Mouse (Mus musculus) liver, embryonic 16.5 days (tissue): ENCODE data around the gene Btbd7. TPM values are rescaled to one million over a fixed set of nuclear protein-coding genes. Genes with fewer than 3 reads are reported as not detected.

Source experiments
- ATAC-seq: fragments of 200-750 bp; cut with Nextera tagmentation; 2 replicates; pipeline ENCODE4 v1.8.0; 2017; ENCODE audit warnings: low read depth, mild to moderate bottlenecking, moderate number of reproducible peaks, moderate library complexity
- H3K27ac ChIP-seq: fragments of 300-500 bp; sonication (generic); 2 replicates; pipeline ENCODE4 v1.5.1; 2014; ENCODE audit warnings: mild to moderate bottlenecking, low read length
- H3K27me3 ChIP-seq: fragments of 300-500 bp; sonication (generic); 2 replicates; pipeline ENCODE4 v1.6.1; 2014; ENCODE audit warnings: low read depth, low read length, mixed read lengths; ENCODE audit not compliant: control insufficient read depth, insufficient read depth
- H3K36me3 ChIP-seq: fragments of 300-500 bp; sonication (generic); 2 replicates; pipeline ENCODE4 v1.6.1; 2014; ENCODE audit warnings: mild to moderate bottlenecking; ENCODE audit not compliant: control insufficient read depth, insufficient read depth
- H3K4me1 ChIP-seq: fragments of 300-500 bp; sonication (generic); 2 replicates; pipeline ENCODE4 v1.6.1; 2014; ENCODE audit warnings: low read depth, low read length, mixed read lengths; ENCODE audit not compliant: control insufficient read depth
- H3K4me2 ChIP-seq: fragments of 300-500 bp; sonication (generic); 2 replicates; pipeline ENCODE4 v1.6.1; 2014; ENCODE audit warnings: low read depth, low read length, mixed read lengths
- H3K4me3 ChIP-seq: fragments of 300-500 bp; sonication (generic); 2 replicates; pipeline ENCODE4 v1.5.1; 2014; ENCODE audit warnings: low read depth, mild to moderate bottlenecking, low read length
- H3K9ac ChIP-seq: fragments of 300-500 bp; sonication (generic); 2 replicates; pipeline ENCODE4 v1.6.1; 2014; ENCODE audit warnings: low read depth, low read length
- H3K9me3 ChIP-seq: fragments of 300-500 bp; sonication (generic); replicated peaks from 2 replicates; pipeline ENCODE4 v1.6.1; 2016; ENCODE audit warnings: low read length; ENCODE audit not compliant: control insufficient read depth
- WGBS: fragments of 180-500 bp; shearing (Covaris S2); extraction: QIAGEN DNeasy Blood & Tissue Kit; methylation state at CpG from one replicate; pipeline ENCODE4 v1.1.7; 2014; ENCODE audit not compliant: insufficient replicate concordance; 5-methylcytosine and 5-hydroxymethylcytosine counted together
- polyA plus RNA-seq: library from polyadenylated mRNA; unstranded; fragments of >200 nt; fragmentation: Nextera tagmentation; extraction: Ambion mirVana; gene quantifications from 2 replicates; pipeline ENCODE4 v1.2.1, GENCODE M21; 2015

The Btbd7 gene
- polyA plus RNA-seq, 1 experiment from 2014 or later, result 4.7 TPM

DNA sequence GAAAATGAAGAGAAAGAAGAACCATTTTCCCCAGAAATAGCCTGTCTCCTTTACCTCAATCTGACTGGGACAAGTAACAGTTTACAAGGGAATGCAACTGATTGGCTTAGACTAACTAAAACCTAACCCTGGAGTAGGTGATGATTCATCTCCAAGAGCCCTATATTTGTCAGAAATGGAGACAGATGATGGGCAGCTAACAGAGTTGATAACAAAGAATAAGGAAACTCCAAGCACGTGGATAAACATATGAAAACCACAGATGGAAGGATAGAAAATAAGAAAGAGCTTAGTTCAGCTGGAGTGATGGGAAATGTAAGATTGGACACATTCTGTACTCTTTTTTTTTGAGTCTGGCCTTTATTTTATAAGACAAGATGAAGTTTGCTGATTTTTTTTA, 7.7 kb downstream of the Btbd7 start:
- no peaks in the 10 kb centered on the region for H3K27me3 ChIP-seq
- no peak overlapping the region for H3K27ac ChIP-seq
- WGBS, result 31% methylated on average over 1 of the region's 1 CpGs
- no peaks in the 10 kb centered on the region; the same call in 1 of the 2 replicates for H3K4me1 ChIP-seq
- ATAC-seq, result no peak
- no peaks in the 10 kb centered on the region for H3K9me3 ChIP-seq
- no peaks in the 10 kb centered on the region for H3K36me3 ChIP-seq
- H3K4me3 ChIP-seq, result no peak overlapping the region
- H3K9ac ChIP-seq, result no peak overlapping the region
- no peak overlapping the region for H3K4me2 ChIP-seq

DNA sequence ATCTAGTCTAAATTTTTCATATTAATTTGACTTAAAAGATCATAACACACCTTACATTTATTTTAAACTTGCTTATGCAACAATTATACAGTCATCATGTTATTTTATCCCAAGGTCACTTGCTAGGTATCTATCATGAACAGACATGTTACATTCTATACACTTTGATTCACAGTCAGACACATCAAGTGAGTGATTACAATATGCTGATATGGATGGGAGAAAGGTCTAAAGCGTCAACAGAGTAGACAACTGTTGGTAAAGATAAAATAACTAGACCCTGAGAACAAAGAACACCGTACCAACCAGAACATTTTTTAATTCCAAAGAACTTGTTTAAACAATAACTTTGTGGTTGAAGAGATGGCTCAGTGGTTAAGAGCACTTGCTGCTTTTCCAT, 8.5 kb downstream of the Btbd7 start:
- H3K4me3 ChIP-seq, result no peak overlapping the region
- 44% methylated on average over 2 of the region's 2 CpGs for WGBS
- H3K36me3 ChIP-seq, result no peaks in the 10 kb centered on the region
- no peaks in the 10 kb centered on the region for H3K27me3 ChIP-seq
- ATAC-seq, result no peak
- H3K27ac ChIP-seq, result no peak overlapping the region
- no peak overlapping the region for H3K9ac ChIP-seq
- H3K4me2 ChIP-seq, result no peak overlapping the region
- no peaks in the 10 kb centered on the region for H3K9me3 ChIP-seq
- no peaks in the 10 kb centered on the region; the same call in 1 of the 2 replicates for H3K4me1 ChIP-seq

DNA sequence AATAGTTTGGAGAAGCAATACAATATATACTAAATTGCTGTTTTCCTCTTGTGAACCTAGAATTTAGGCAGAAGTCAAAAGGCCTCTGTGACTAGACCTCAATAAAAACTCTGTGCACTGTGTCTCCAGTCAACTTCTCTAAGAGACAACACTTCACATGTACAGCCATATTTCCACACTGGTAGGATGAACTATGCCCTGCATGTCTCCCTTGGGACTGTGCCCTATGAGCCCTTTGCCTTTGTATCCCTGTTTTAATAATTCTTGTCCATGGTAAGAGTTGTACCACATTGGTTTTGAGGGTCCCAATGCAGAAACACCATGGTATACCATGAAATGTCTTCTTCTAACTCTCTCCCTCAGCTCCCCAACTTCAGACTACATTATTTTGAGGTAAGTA, 17.5 kb downstream of the Btbd7 start:
- Histone ChIP-seq H3K4me2 (no peak overlapping the region), H3K9me3 (no peaks in the 10 kb centered on the region), H3K36me3 (no peaks in the 10 kb centered on the region), H3K27ac (no peak overlapping the region), H3K27me3 (no peaks in the 10 kb centered on the region), H3K4me1 (no peaks in the 10 kb centered on the region), H3K4me3 (no peak overlapping the region), H3K9ac (no peak overlapping the region)
- no peak for ATAC-seq

DNA sequence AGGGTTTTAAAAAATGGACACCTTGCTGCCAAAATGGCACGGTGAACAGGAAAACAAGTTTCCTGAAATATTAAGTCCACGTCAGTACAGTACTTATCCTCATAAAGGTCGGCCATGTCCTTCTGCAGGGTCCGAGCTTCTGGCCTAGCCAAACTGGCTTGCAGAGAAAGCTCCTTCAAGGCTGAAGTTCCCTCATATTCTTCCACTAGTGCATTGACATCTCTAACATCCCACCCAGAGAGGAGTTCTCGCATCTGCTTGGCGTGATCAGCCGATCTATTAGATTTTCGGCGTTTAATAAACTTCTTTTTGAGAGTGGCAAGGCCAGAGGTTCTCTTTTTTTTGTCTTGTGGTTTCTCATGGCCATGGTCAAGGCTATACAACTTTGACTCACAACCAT, 40.0 kb downstream of the Btbd7 start:
- Histone ChIP-seq H3K4me3 (no peak overlapping the region), H3K27me3 (no peaks in the 10 kb centered on the region), H3K9ac (no peak overlapping the region), H3K9me3 (no peaks in the 10 kb centered on the region), H3K4me1 (no peaks in the 10 kb centered on the region), H3K4me2 (no peak overlapping the region), H3K36me3 (peaks cover 6% of the 10 kb centered on the region; the same call in 1 of the 2 replicates), H3K27ac (no peak overlapping the region)
- WGBS, result 85% methylated on average over 9 of the region's 9 CpGs
- no peak for ATAC-seq

DNA sequence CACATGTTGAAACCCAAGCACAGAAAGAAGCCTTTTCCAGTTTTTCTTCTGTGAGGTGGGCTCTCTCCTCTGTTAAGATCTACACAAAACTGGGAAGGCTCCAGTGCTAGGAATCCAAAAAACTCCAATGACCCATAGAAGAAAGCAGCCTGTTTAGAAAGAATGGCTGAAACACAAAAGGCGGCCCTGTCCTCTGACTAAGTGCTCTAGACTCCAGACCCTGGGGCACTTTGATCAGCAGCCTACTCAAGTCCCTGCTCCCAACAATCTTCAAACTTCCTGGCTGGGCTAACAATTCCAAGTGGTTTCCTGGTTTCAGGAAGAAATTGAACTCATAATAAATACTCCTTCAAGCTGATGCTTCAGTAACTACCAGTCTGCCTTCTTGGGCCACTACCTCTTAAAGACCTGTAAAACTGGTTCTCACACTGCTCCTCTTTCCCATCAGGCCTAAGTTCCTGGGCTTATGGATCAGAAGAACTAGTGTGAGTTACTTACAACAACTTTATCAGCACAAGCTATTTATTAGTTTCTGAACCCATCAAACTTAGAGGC, 45.4 kb downstream of the Btbd7 start:
- H3K27ac ChIP-seq, result no peak overlapping the region
- 78% methylated on average over 1 of the region's 1 CpGs for WGBS
- no peaks in the 10 kb centered on the region for H3K9me3 ChIP-seq
- H3K4me2 ChIP-seq, result no peak overlapping the region
- H3K36me3 ChIP-seq, result peaks cover 2% of the 10 kb centered on the region; the same call in 1 of the 2 replicates
- no peak overlapping the region for H3K4me3 ChIP-seq
- no peaks in the 10 kb centered on the region; the same call in 1 of the 2 replicates for H3K4me1 ChIP-seq
- no peak for ATAC-seq
- H3K9ac ChIP-seq, result no peak overlapping the region
- H3K27me3 ChIP-seq, result no peaks in the 10 kb centered on the region

DNA sequence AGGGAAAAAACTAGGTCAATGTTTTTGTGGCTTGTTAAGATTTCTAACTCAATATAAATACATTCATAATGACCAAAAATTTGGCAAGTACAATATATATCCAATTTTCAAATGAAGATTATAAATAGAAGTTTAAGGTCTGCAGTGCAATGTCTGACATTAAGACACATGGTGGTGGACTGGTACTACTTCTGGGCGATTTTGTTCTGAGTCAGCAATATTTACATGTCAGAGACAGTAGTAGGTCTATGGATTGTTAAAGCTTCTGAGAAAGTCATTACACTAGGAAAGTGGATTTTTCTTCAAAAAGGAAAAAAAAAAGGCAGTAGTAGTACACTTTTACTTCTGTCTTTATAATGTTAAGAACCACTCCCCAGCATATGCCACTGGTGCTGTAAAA, 46.4 kb downstream of the Btbd7 start:
- 47% methylated on average over 1 of the region's 1 CpGs for WGBS
- Histone ChIP-seq H3K27ac (no peak overlapping the region), H3K9ac (no peak overlapping the region), H3K9me3 (no peaks in the 10 kb centered on the region), H3K27me3 (no peaks in the 10 kb centered on the region), H3K36me3 (no peaks in the 10 kb centered on the region), H3K4me2 (no peak overlapping the region), H3K4me3 (no peak overlapping the region), H3K4me1 (no peaks in the 10 kb centered on the region; the same call in 1 of the 2 replicates)
- ATAC-seq, result no peak

- no peak overlapping the region for H3K9ac ChIP-seq
- no peaks in the 10 kb centered on the region for H3K9me3 ChIP-seq
- H3K27ac ChIP-seq, result no peak overlapping the region
- no peaks in the 10 kb centered on the region; the same call in 1 of the 2 replicates for H3K4me1 ChIP-seq
- H3K4me3 ChIP-seq, result no peak overlapping the region
- no peak overlapping the region for H3K4me2 ChIP-seq
- no peak for ATAC-seq
- no peaks in the 10 kb centered on the region for H3K36me3 ChIP-seq
- 31% methylated on average over 1 of the region's 1 CpGs for WGBS
- H3K27me3 ChIP-seq, result no peaks in the 10 kb centered on the region
Measured at GRCm38 (mm10) chr12:102827119-102827518, 51.2 kb downstream of the Btbd7 start.

DNA sequence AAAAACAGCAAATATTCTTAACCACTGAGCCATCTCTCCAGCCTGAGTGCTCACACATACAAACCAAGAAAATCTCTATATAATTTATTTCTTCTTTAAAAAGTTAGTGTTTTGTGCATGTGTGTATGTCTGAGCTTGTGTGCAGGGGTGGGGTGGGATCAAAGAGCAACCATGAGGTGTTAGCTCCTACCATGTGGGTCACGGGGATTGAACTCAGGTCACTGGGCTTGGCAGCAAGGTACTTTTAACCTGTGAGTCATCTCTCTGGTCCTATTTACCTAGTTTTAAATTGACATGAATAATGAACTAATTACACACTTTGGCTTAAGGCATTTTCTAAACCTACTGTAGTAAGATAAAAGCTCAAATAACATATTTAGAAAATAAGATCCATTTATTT, 51.9 kb downstream of the Btbd7 start:
- H3K36me3 ChIP-seq, result no peaks in the 10 kb centered on the region
- 83% methylated on average over 1 of the region's 1 CpGs for WGBS
- ATAC-seq, result no peak

DNA sequence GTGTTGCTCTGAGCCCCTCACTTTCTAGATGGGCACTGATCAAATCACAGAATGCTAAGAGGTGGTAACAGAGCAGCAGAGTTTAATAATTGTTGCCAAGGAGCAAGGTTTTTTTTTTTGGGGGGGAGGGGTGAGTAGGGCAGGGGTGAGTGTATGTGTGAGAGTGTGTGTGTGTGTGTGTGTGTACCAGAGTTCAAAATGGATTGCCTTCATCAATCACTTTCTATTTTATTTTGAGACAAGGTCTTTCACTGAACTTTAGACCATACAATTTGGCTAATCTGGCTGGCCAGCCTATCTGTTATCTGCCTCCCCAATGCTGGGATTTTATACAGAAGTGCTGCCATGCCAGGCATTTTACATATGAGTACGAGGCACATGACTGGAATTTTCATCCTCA, 63.4 kb downstream of the Btbd7 start:
- no peaks in the 10 kb centered on the region for H3K4me1 ChIP-seq
- peaks cover 5% of the 10 kb centered on the region for H3K36me3 ChIP-seq
- no peak overlapping the region for H3K9ac ChIP-seq
- no peak overlapping the region for H3K27ac ChIP-seq
- 68% methylated on average over 1 of the region's 1 CpGs for WGBS
- no peaks in the 10 kb centered on the region for H3K9me3 ChIP-seq
- no peak for ATAC-seq
- no peak overlapping the region for H3K4me2 ChIP-seq
- no peak overlapping the region for H3K4me3 ChIP-seq
- H3K27me3 ChIP-seq, result no peaks in the 10 kb centered on the region

More for the DNA sequence above, 51.9 kb downstream of the Btbd7 start:
- no peak overlapping the region for H3K4me2 ChIP-seq
- H3K27me3 ChIP-seq, result no peaks in the 10 kb centered on the region
- H3K27ac ChIP-seq, result no peak overlapping the region
- no peaks in the 10 kb centered on the region for H3K9me3 ChIP-seq
- no peak overlapping the region for H3K9ac ChIP-seq
- H3K4me3 ChIP-seq, result no peak overlapping the region
- H3K4me1 ChIP-seq, result no peaks in the 10 kb centered on the region
